Mouse (Mus musculus): ENCODE results near the gene Cmtm3. TPM values are rescaled to one million over a fixed set of nuclear protein-coding genes. Genes with fewer than 3 reads are reported as not detected.

The Cmtm3 gene
- polyA plus RNA-seq, 1 experiment from 2014 or later, result 76.8 TPM

DNA sequence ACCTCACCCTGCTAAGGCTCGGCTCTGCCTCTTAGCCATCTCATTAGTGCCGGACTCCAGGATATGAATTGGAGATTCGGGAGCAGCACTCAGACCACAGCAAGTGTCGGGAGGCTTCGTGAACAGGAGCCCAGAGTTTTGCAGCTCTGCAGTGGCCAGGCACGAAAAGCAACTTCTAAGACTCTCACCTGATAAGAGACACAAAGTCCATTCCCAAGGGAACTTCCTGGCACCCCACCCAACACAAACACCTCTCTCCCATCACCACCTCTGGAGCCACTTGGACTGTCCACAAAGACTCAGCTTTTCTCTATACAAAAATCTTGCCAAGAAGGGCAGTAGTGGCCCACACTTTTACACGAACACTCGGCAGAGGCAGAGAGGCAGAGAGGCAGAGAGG lies 51.0 kb downstream of the Cmtm3 start:
- Histone ChIP-seq H3K9me3 (no peaks in the 10 kb centered on the region), H3K4me2 (replicated peaks) (no peak overlapping the region), H3K27ac (no peak overlapping the region), H3K4me3 (no peak overlapping the region), H3K27me3 (replicated peaks) (no peaks in the 10 kb centered on the region), H3K36me3 (no peaks in the 10 kb centered on the region), H3K4me1 (peaks cover 17% of the 10 kb centered on the region), H3K9ac (no peak overlapping the region)
- ATAC-seq (ENCODE audit: low FRiP score, low read depth), result no peak
- 88% methylated on average over 8 of the region's 8 CpGs for WGBS

DNA sequence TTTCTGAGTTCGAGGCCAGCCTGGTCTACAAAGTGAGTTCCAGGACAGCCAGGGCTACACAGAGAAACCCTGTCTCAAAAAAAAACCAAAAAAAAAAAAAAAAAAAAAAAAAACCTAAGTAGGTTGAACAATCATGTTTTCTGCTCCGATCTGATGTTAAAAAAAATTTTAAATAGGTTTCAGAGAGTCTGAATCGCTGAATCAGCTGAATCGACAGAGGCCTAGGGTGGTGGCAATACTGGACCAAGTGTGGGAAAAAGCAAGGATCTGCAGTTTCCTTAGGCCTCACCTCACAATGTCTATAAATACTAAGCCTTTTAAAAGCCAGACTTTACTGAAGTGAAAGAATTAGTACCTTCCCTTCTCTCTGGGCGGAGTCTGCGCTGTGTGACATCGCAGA lies 53.9 kb downstream of the Cmtm3 start:
- Histone ChIP-seq H3K9me3 (no peaks in the 10 kb centered on the region), H3K9ac (no peak overlapping the region), H3K4me1 (peaks cover 12% of the 10 kb centered on the region), H3K4me3 (no peak overlapping the region), H3K4me2 (replicated peaks) (no peak overlapping the region), H3K36me3 (no peaks in the 10 kb centered on the region), H3K27me3 (replicated peaks) (no peaks in the 10 kb centered on the region), H3K27ac (no peak overlapping the region)
- 98% methylated on average over 7 of the region's 7 CpGs for WGBS
- no peak for ATAC-seq (ENCODE audit: low FRiP score, low read depth)

GRCm38 (mm10) chr8:104393767-104394166 lies 54.6 kb downstream of the Cmtm3 start:
- no peak for ATAC-seq (ENCODE audit: low FRiP score, low read depth)
- Histone ChIP-seq H3K4me3 (no peak overlapping the region), H3K27ac (no peak overlapping the region), H3K4me1 (peaks cover 12% of the 10 kb centered on the region), H3K4me2 (replicated peaks) (peak overlapping the region; percentile 93), H3K9me3 (no peaks in the 10 kb centered on the region), H3K9ac (no peak overlapping the region), H3K36me3 (no peaks in the 10 kb centered on the region), H3K27me3 (replicated peaks) (no peaks in the 10 kb centered on the region)
- 90% methylated on average over 6 of the region's 6 CpGs for WGBS

DNA sequence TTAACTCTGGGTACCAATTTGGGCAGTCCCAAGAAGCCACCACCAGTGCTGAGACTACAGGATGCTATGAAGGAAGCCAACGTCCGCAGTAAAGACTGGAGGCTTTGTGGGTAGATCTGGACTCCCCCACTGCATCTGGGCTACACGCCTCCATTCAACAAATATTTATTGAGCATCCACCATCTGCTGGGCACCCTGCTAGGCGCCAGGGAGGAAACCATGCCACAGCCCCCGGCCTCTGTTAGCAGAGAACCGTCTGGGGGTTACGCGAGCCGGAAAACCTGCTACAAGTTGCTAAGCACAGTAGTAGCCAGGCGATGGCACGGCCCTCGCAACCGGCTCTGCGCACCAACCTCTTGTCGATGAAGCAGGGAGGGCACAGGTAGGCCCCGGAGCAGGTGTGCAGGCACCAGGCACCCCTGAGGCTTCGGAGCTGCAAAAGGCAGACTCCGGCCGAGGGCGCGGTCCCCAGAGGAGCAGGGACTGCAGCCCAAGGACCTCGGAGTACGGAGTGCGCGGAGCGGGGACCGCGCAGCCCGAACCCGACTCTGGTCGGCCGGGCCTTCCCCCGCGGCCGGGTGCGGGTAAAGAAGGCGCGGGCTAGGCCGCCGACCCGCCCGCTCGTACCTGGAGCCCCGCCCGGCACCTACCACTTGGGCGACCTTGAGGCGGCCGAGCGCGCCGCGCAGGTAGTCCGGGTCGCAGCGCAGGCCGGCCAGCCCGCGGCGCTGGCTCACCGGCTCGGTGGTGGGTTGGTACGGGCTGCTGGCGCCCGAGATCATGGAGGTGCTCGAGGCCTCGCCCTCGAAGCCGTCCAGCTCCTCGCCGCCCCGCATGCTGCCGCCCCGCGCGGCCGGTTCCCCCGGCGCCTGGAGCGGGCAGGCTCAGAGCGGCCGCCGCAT lies 55.8 kb downstream of the Cmtm3 start:
- peak; percentile 78 for ATAC-seq (ENCODE audit: low FRiP score, low read depth)
- Histone ChIP-seq H3K4me2 (replicated peaks) (peak overlapping the region; percentile 93), H3K9ac (peak overlapping the region; percentile 82), H3K27me3 (replicated peaks) (no peaks in the 10 kb centered on the region), H3K27ac (no peak overlapping the region), H3K4me1 (peaks cover 12% of the 10 kb centered on the region), H3K4me3 (peak overlapping the region; percentile 82), H3K36me3 (no peaks in the 10 kb centered on the region), H3K9me3 (no peaks in the 10 kb centered on the region)
- under 1% methylated on average over 82 of the region's 82 CpGs for WGBS

DNA sequence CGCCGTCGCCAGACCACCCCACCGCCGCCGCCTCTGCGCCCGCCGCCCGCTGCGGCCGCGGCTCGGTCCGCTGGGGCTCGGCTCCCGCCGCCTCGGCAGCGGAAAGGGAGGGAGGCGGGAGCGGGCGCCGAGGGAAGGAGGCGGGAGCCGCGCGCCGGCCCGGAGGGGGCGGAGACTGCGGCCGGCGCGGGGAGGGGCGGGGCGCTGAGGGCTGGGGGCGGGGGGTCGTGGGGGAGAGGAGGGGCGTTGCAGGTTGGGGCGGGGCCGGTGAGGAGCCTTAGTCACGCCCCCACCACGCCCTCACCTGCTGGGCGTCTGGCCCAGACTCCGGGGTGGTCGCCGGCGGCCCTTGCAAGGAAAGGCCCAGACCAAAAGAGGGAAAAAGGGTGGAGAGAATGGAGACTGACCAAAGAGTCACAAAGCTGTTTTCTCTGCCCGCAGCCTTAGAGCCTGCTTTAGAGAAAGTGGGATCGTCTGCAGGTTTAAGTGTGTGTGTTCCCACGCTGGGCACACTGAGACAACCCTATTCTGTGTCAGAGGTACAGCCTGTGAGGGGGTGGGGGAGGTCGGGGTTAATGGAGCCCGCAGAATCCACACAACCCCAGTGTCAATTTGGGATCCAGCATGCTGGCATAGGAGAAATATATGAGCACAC lies 56.6 kb downstream of the Cmtm3 start, which contains the start of gene Cmtm4:
TSS of gene Cmtm4 (minus strand) at position 105 of the 655 bp plus-strand sequence.
- 3% methylated on average over 34 of the region's 54 CpGs for WGBS
- Histone ChIP-seq H3K4me2 (replicated peaks) (peak within 1 kb of the TSS; percentile 93), H3K27me3 (replicated peaks) (no peaks in the 10 kb centered on the region), H3K36me3 (no peaks in the 10 kb centered on the region), H3K4me1 (peaks cover 12% of the 10 kb centered on the region), H3K27ac (no peak within 1 kb of the TSS), H3K4me3 (peak within 1 kb of the TSS; percentile 82), H3K9me3 (no peaks in the 10 kb centered on the region), H3K9ac (peak within 1 kb of the TSS; percentile 82)
- ATAC-seq (ENCODE audit: low FRiP score, low read depth), result peak; percentile 73

Other genes with a start within 250 kb of the Cmtm3 start
- 14.5 and 17.1 TPM in 2 replicates for gene Cdh5, start 237.8 kb upstream of the Cmtm3 start, polyA plus RNA-seq (2016; fragmentation: Nextera tagmentation; extraction: Ambion mirVana)
- 3.7 and 4.3 TPM in 2 replicates for gene Bean1, start 169.0 kb upstream of the Cmtm3 start, polyA plus RNA-seq (2016; fragmentation: Nextera tagmentation; extraction: Ambion mirVana)
- 42.4 and 43.2 TPM in 2 replicates for gene Tk2, start 90.9 kb upstream of the Cmtm3 start, polyA plus RNA-seq (2016; fragmentation: Nextera tagmentation; extraction: Ambion mirVana)
- gene Cklf, start 88.5 kb upstream of the Cmtm3 start, polyA plus RNA-seq (2016; fragmentation: Nextera tagmentation; extraction: Ambion mirVana), result 35.1 and 38.2 TPM in 2 replicates
- not detected in 2 replicates for gene Cmtm2a, start 46.2 kb upstream of the Cmtm3 start, polyA plus RNA-seq (2016; fragmentation: Nextera tagmentation; extraction: Ambion mirVana)
- gene Gm45711, start 29.3 kb upstream of the Cmtm3 start, polyA plus RNA-seq (2016; fragmentation: Nextera tagmentation; extraction: Ambion mirVana), result not detected in 2 replicates
- gene Cmtm1, start 29.3 kb upstream of the Cmtm3 start, polyA plus RNA-seq (2016; fragmentation: Nextera tagmentation; extraction: Ambion mirVana), result not detected in 2 replicates
- not detected in 2 replicates for gene Gm11020, start 17.8 kb upstream of the Cmtm3 start, polyA plus RNA-seq (2016; fragmentation: Nextera tagmentation; extraction: Ambion mirVana)
- gene Cmtm2b, start 17.2 kb upstream of the Cmtm3 start, polyA plus RNA-seq (2016; fragmentation: Nextera tagmentation; extraction: Ambion mirVana), result not detected in 2 replicates
- 2.3 and 2.7 TPM in 2 replicates for gene Cmtm4, start 56.4 kb downstream of the Cmtm3 start, polyA plus RNA-seq (2016; fragmentation: Nextera tagmentation; extraction: Ambion mirVana)
- gene Dync1li2, start 103.6 kb downstream of the Cmtm3 start, polyA plus RNA-seq (2016; fragmentation: Nextera tagmentation; extraction: Ambion mirVana), result 114 and 130 TPM in 2 replicates
- 0.18 and 0.27 TPM in 2 replicates for gene Terb1, start 170.5 kb downstream of the Cmtm3 start, polyA plus RNA-seq (2016; fragmentation: Nextera tagmentation; extraction: Ambion mirVana)
- gene Nae1, start 195.2 kb downstream of the Cmtm3 start, polyA plus RNA-seq (2016; fragmentation: Nextera tagmentation; extraction: Ambion mirVana), result 112 and 124 TPM in 2 replicates
- 1.3 and 1.4 TPM in 2 replicates for gene Car7, start 195.3 kb downstream of the Cmtm3 start, polyA plus RNA-seq (2016; fragmentation: Nextera tagmentation; extraction: Ambion mirVana)

Measured in neural tube, embryonic 12.5 days (tissue).